Mouse (Mus musculus): ENCODE measurements around the gene Zeb2.

Zeb2 gene

GRCm38 (mm10) chr2:45059010-45059409, 58.2 kb downstream of the Zeb2 start:
- DNase-seq: no peak

- no peak for DNase-seq
Observed at GRCm38 (mm10) chr2:45058183-45058582, 59.0 kb downstream of the Zeb2 start.

- DNase-seq: no peak
Observed at GRCm38 (mm10) chr2:45056856-45057562, 60.2 kb downstream of the Zeb2 start.

GRCm38 (mm10) chr2:45055926-45056325, 61.3 kb downstream of the Zeb2 start:
- no peak for DNase-seq

- DNase-seq: no peak
Observed at GRCm38 (mm10) chr2:45055034-45055615, 62.1 kb downstream of the Zeb2 start.

GRCm38 (mm10) chr2:45054070-45055025, 62.8 kb downstream of the Zeb2 start:
- DNase-seq: no peak

GRCm38 (mm10) chr2:45052587-45052986, 64.6 kb downstream of the Zeb2 start:
- DNase-seq: no peak

GRCm38 (mm10) chr2:45051321-45051720, 65.9 kb downstream of the Zeb2 start:
- no peak for DNase-seq

- DNase-seq: no peak
Observed at GRCm38 (mm10) chr2:45049923-45050322, 67.3 kb downstream of the Zeb2 start.

- DNase-seq: no peak
Observed at GRCm38 (mm10) chr2:45049279-45049678, 67.9 kb downstream of the Zeb2 start.

- DNase-seq: no peak
Observed at GRCm38 (mm10) chr2:45040706-45041312, 76.4 kb downstream of the Zeb2 start.

- no peak for DNase-seq
Observed at GRCm38 (mm10) chr2:45039503-45039902, 77.7 kb downstream of the Zeb2 start.

- DNase-seq: no peak
Observed at GRCm38 (mm10) chr2:45028091-45028638, 89.0 kb downstream of the Zeb2 start.

- DNase-seq: no peak
Observed at GRCm38 (mm10) chr2:45017186-45017800, 99.9 kb downstream of the Zeb2 start.

- DNase-seq: no peak
Observed at GRCm38 (mm10) chr2:45013325-45013724, 103.9 kb downstream of the Zeb2 start.

GRCm38 (mm10) chr2:45012676-45013075, 104.5 kb downstream of the Zeb2 start:
- DNase-seq: no peak

GRCm38 (mm10) chr2:45010701-45011100, 106.5 kb downstream of the Zeb2 start:
- DNase-seq: no peak

- DNase-seq: no peak
Observed at GRCm38 (mm10) chr2:44999906-45000305, 117.3 kb downstream of the Zeb2 start.

GRCm38 (mm10) chr2:44998710-44999109, 118.5 kb downstream of the Zeb2 start:
- DNase-seq: no peak

GRCm38 (mm10) chr2:44981646-44982045, 135.5 kb downstream of the Zeb2 start:
- DNase-seq: no peak

GRCm38 (mm10) chr2:44979042-44979721, 138.0 kb downstream of the Zeb2 start:
- DNase-seq: peak; percentile 54

- DNase-seq: no peak
Observed at GRCm38 (mm10) chr2:44978038-44978437, 139.2 kb downstream of the Zeb2 start.
